Mouse (Mus musculus) kidney, embryonic 14.5 days (tissue): ENCODE results near the gene Hivep3. TPM values are rescaled to one million over a fixed set of nuclear protein-coding genes. Genes with fewer than 3 reads are reported as not detected.

Experiments used
- ATAC-seq: fragments of 200-750 bp; cut with Nextera tagmentation; 2 replicates; pipeline ENCODE4 v1.8.0; 2017; ENCODE audit warnings: moderate number of reproducible peaks, mild to moderate bottlenecking, moderate TSS enrichment, moderate library complexity; ENCODE audit not compliant: low FRiP score, low TSS enrichment
- H3K27ac ChIP-seq: fragments of 300-500 bp; sonication (generic); 2 replicates; pipeline ENCODE4 v1.5.1; 2014; ENCODE audit warnings: low read depth, mild to moderate bottlenecking, low read length, moderate library complexity, mixed read lengths
- H3K27me3 ChIP-seq: fragments of 300-500 bp; sonication (generic); 2 replicates; pipeline ENCODE4 v1.6.1; 2014; ENCODE audit warnings: mild to moderate bottlenecking, low read length; ENCODE audit not compliant: control insufficient read depth, insufficient read depth
- H3K36me3 ChIP-seq: fragments of 300-500 bp; sonication (generic); 2 replicates; pipeline ENCODE4 v1.6.1; 2014; ENCODE audit warnings: low read length, mixed read lengths; ENCODE audit not compliant: control insufficient read depth, insufficient read depth
- H3K4me1 ChIP-seq: fragments of 300-500 bp; sonication (generic); 2 replicates; pipeline ENCODE4 v1.6.1; 2014; ENCODE audit warnings: low read length, mixed read lengths; ENCODE audit not compliant: control insufficient read depth, insufficient read depth
- H3K4me2 ChIP-seq: fragments of 300-500 bp; sonication (generic); replicated peaks from 2 replicates; pipeline ENCODE4 v1.6.1; 2014; ENCODE audit warnings: low read depth, mild to moderate bottlenecking, low read length
- H3K4me3 ChIP-seq: fragments of 300-500 bp; sonication (generic); 2 replicates; pipeline ENCODE4 v1.5.1; 2014; ENCODE audit warnings: mild to moderate bottlenecking, low read length
- H3K9ac ChIP-seq: fragments of 300-500 bp; sonication (generic); 2 replicates; pipeline ENCODE4 v1.6.1; 2014; ENCODE audit warnings: low read depth, mild to moderate bottlenecking, low read length, moderate library complexity
- H3K9me3 ChIP-seq: fragments of 300-500 bp; sonication (generic); 2 replicates; pipeline ENCODE4 v1.6.1; 2016; ENCODE audit warnings: low read length; ENCODE audit not compliant: control insufficient read depth
- WGBS: fragments of 180-500 bp; shearing (Covaris S2); extraction: QIAGEN DNeasy Blood & Tissue Kit; methylation state at CpG from one replicate; pipeline ENCODE4 v1.1.7; 2014; 5-methylcytosine and 5-hydroxymethylcytosine counted together
- polyA plus RNA-seq: library from polyadenylated mRNA; unstranded; fragments of >200 nt; fragmentation: Nextera tagmentation; extraction: Ambion mirVana; gene quantifications from 2 replicates; pipeline ENCODE4 v1.2.1, GENCODE M21; 2014

Gene Hivep3
- polyA plus RNA-seq, 1 experiment from 2014 or later, result 6.3 TPM

DNA sequence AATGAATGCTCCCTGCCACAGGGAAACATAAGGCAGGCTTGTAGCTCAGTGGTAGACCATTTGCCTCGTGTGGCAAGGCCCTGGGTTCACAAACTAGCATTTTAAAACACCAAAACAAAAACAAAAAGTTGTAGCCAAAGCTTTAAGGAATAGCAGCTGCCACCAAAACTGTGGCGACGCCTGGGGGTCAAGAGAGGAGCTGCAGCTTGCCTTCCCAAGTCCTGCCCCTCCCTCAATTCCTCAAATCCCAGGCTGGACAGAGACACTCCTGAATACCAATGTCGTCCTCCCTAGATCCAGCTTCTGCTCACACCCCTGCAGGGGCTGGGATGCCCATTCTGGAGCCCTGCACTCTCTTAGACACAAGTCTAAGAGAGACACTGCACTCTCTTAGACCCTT is 453.4 kb downstream of the Hivep3 start:
- no peak overlapping the region for H3K4me3 ChIP-seq
- H3K9ac ChIP-seq, result no peak overlapping the region
- H3K27me3 ChIP-seq, result no peaks in the 10 kb centered on the region
- no peak overlapping the region for H3K4me2 ChIP-seq
- 2% methylated on average over 4 of the region's 4 CpGs for WGBS
- no peaks in the 10 kb centered on the region for H3K9me3 ChIP-seq
- ATAC-seq, result no peak
- H3K36me3 ChIP-seq, result no peaks in the 10 kb centered on the region
- no peak overlapping the region for H3K27ac ChIP-seq
- H3K4me1 ChIP-seq, result no peaks in the 10 kb centered on the region

Other genes with a start within 250 kb of the Hivep3 start
- 1.4 and 2.3 TPM in 2 replicates for gene Rimkla, start 241.2 kb upstream of the Hivep3 start, polyA plus RNA-seq
- 14.2 and 30.2 TPM in 2 replicates for gene Foxj3, start 196.8 kb upstream of the Hivep3 start, polyA plus RNA-seq
- 2.8 and 5.2 TPM in 2 replicates for gene Frg2f1, start 194.3 kb upstream of the Hivep3 start, polyA plus RNA-seq
- gene Guca2a, start 96.1 kb upstream of the Hivep3 start, polyA plus RNA-seq, result 4.1 and 5.0 TPM in 2 replicates
- 1.3 and 1.8 TPM in 2 replicates for gene Guca2b, start 74.8 kb upstream of the Hivep3 start, polyA plus RNA-seq